Mouse (Mus musculus) ovary, adult 10 weeks (tissue): ENCODE results near the gene Speer2. TPM values are rescaled to one million over a fixed set of nuclear protein-coding genes. Genes with fewer than 3 reads are reported as not detected.

ENCODE experiments used
- polyA plus RNA-seq: library from polyadenylated mRNA; stranded (reverse); fragments of 350-450 nt; fragmentation: Illumina TruSeq; extraction: RNeasy Lipid Tissue Mini Kit (QIAGEN cat#74804); gene quantifications from one replicate; pipeline ENCODE4 v1.2.3, GENCODE M21; 2014

The Speer2 gene
- not detected for polyA plus RNA-seq

GRCm38 (mm10) chr16:69863644-69864043, at the start of gene Speer2:
TSS of gene Speer2 (minus strand) at chr16:69863744.

